Mouse (Mus musculus) forebrain, embryonic 15.5 days (tissue): Measurements from ENCODE around the gene Tm7sf3. TPM values are rescaled to one million over a fixed set of nuclear protein-coding genes. Genes with fewer than 3 reads are reported as not detected.
A peak's percentile ranks its signal among the peaks of the same experiment; 100 is the strongest.

ENCODE experiments used
- ATAC-seq: fragments of 200-750 bp; cut with Nextera tagmentation; replicated peaks from 2 replicates; pipeline ENCODE4 v1.8.0; 2017; ENCODE audit warnings: mild to moderate bottlenecking, moderate TSS enrichment, moderate library complexity
- H3K27ac ChIP-seq: fragments of 300-500 bp; sonication (generic); replicated peaks from 2 replicates; pipeline ENCODE4 v1.5.1; 2015; ENCODE audit warnings: mild to moderate bottlenecking, inconsistent platforms
- H3K27me3 ChIP-seq: fragments of 300-500 bp; sonication (generic); 2 replicates; pipeline ENCODE4 v1.6.1; 2015; ENCODE audit warnings: inconsistent platforms
- H3K36me3 ChIP-seq: fragments of 300-500 bp; sonication (generic); 2 replicates; pipeline ENCODE4 v1.6.1; 2015; ENCODE audit warnings: mild to moderate bottlenecking, inconsistent platforms
- H3K4me1 ChIP-seq: fragments of 300-500 bp; sonication (generic); 2 replicates; pipeline ENCODE4 v1.6.1; 2015; ENCODE audit warnings: inconsistent platforms
- H3K4me2 ChIP-seq: fragments of 300-500 bp; sonication (generic); replicated peaks from 2 replicates; pipeline ENCODE4 v1.6.1; 2015; ENCODE audit warnings: mild to moderate bottlenecking, inconsistent platforms
- H3K4me3 ChIP-seq: fragments of 300-500 bp; sonication (generic); 2 replicates; pipeline ENCODE4 v1.5.1; 2015; ENCODE audit warnings: mild to moderate bottlenecking, inconsistent platforms
- H3K9ac ChIP-seq: fragments of 300-500 bp; sonication (generic); replicated peaks from 2 replicates; pipeline ENCODE4 v1.6.1; 2015; ENCODE audit warnings: mild to moderate bottlenecking, inconsistent platforms
- H3K9me3 ChIP-seq: fragments of 300-500 bp; sonication (generic); 2 replicates; pipeline ENCODE4 v1.6.1; 2016; ENCODE audit warnings: inconsistent platforms
- WGBS: fragments of 180-500 bp; shearing (Covaris S2); methylation state at CpG from one replicate; pipeline ENCODE4 v1.1.7; 2015; ENCODE audit warnings: mixed read lengths; 5-methylcytosine and 5-hydroxymethylcytosine counted together
- polyA plus RNA-seq: library from polyadenylated mRNA; unstranded; fragments of >200 nt; fragmentation: Nextera tagmentation; extraction: Ambion mirVana; gene quantifications from 2 replicates; pipeline ENCODE4 v1.2.1, GENCODE M21; 2015

Gene Tm7sf3
- polyA plus RNA-seq, 1 experiment from 2014 or later = 32.7 TPM

- no peaks in the 10 kb centered on the region for H3K9me3 ChIP-seq
- no peak overlapping the region for H3K9ac ChIP-seq
- WGBS = 92% methylated on average over 4 of the region's 4 CpGs
- no peaks in the 10 kb centered on the region for H3K27me3 ChIP-seq
- H3K4me3 ChIP-seq = no peak overlapping the region
- no peak overlapping the region for H3K27ac ChIP-seq
- peaks cover 16% of the 10 kb centered on the region for H3K4me1 ChIP-seq
- H3K36me3 ChIP-seq = no peaks in the 10 kb centered on the region
- H3K4me2 ChIP-seq = no peak overlapping the region
- ATAC-seq = no peak
Measured at GRCm38 (mm10) chr6:146630961-146631360, 11.7 kb downstream of the Tm7sf3 start.

- H3K4me3 ChIP-seq = no peak overlapping the region
Measured at GRCm38 (mm10) chr6:146629781-146630756, 12.6 kb downstream of the Tm7sf3 start.

GRCm38 (mm10) chr6:146628123-146628522 is 14.5 kb downstream of the Tm7sf3 start:
- ATAC-seq = peak; percentile 60; the same call in 1 of the 2 replicates
- Histone ChIP-seq H3K9ac (no peak overlapping the region), H3K4me3 (no peak overlapping the region), H3K4me2 (no peak overlapping the region), H3K4me1 (peaks cover 7% of the 10 kb centered on the region), H3K9me3 (no peaks in the 10 kb centered on the region), H3K36me3 (no peaks in the 10 kb centered on the region), H3K27me3 (no peaks in the 10 kb centered on the region), H3K27ac (no peak overlapping the region)
- WGBS = 36% methylated on average over 3 of the region's 3 CpGs

More at GRCm38 (mm10) chr6:146629781-146630756, 12.6 kb downstream of the Tm7sf3 start:
- WGBS = 88% methylated on average over 9 of the region's 9 CpGs
- no peak overlapping the region for H3K4me2 ChIP-seq
- no peak overlapping the region for H3K9ac ChIP-seq
- H3K27ac ChIP-seq = no peak overlapping the region
- H3K36me3 ChIP-seq = no peaks in the 10 kb centered on the region
- H3K4me1 ChIP-seq = peaks cover 16% of the 10 kb centered on the region
- H3K9me3 ChIP-seq = no peaks in the 10 kb centered on the region
- no peaks in the 10 kb centered on the region for H3K27me3 ChIP-seq
- no peak for ATAC-seq

GRCm38 (mm10) chr6:146616670-146617069 is 26.0 kb downstream of the Tm7sf3 start:
- ATAC-seq = no peak
- no peak overlapping the region for H3K9ac ChIP-seq
- no peaks in the 10 kb centered on the region for H3K4me1 ChIP-seq
- H3K27ac ChIP-seq = no peak overlapping the region
- no peak overlapping the region for H3K4me2 ChIP-seq
- H3K27me3 ChIP-seq = no peaks in the 10 kb centered on the region
- peaks cover 42% of the 10 kb centered on the region for H3K36me3 ChIP-seq
- H3K4me3 ChIP-seq = no peak overlapping the region
- no peaks in the 10 kb centered on the region for H3K9me3 ChIP-seq
- WGBS = 87% methylated on average over 2 of the region's 2 CpGs

GRCm38 (mm10) chr6:146615891-146616290 is 26.7 kb downstream of the Tm7sf3 start:
- Histone ChIP-seq H3K4me2 (no peak overlapping the region), H3K9me3 (no peaks in the 10 kb centered on the region), H3K27me3 (no peaks in the 10 kb centered on the region), H3K27ac (no peak overlapping the region), H3K4me1 (no peaks in the 10 kb centered on the region), H3K4me3 (no peak overlapping the region), H3K9ac (no peak overlapping the region), H3K36me3 (peaks cover 42% of the 10 kb centered on the region)
- ATAC-seq = no peak
- 94% methylated on average over 8 of the region's 8 CpGs for WGBS

DNA sequence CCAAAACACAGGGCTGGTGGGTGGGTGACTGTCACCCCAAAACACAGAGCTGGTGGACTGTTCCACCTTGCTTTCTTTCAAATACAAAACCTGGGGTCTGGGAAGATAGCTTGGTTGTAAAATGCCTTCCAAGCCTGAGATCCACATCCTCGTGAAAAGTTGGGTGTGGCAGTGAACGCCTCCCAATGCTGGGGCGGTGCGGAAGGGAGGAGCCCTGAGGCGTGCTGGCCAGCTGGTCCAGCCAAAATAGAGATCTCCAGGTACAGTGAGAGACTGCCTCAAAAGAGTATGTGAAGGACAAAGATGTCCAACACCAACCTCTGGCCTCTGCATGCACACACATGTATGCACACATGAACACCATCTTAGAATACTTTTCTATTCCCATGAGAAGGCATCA is 28.1 kb downstream of the Tm7sf3 start:
- no peaks in the 10 kb centered on the region for H3K9me3 ChIP-seq
- H3K4me1 ChIP-seq = no peaks in the 10 kb centered on the region
- no peak overlapping the region for H3K4me3 ChIP-seq
- no peak for ATAC-seq
- H3K27ac ChIP-seq = no peak overlapping the region
- H3K4me2 ChIP-seq = no peak overlapping the region
- H3K36me3 ChIP-seq = peaks cover 42% of the 10 kb centered on the region
- no peaks in the 10 kb centered on the region for H3K27me3 ChIP-seq
- H3K9ac ChIP-seq = no peak overlapping the region
- 89% methylated on average over 5 of the region's 5 CpGs for WGBS

GRCm38 (mm10) chr6:146613907-146614306 is 28.7 kb downstream of the Tm7sf3 start:
- Histone ChIP-seq H3K4me2 (no peak overlapping the region), H3K9ac (no peak overlapping the region), H3K4me3 (no peak overlapping the region), H3K36me3 (peaks cover 48% of the 10 kb centered on the region), H3K27ac (no peak overlapping the region), H3K27me3 (no peaks in the 10 kb centered on the region), H3K4me1 (no peaks in the 10 kb centered on the region), H3K9me3 (no peaks in the 10 kb centered on the region)
- WGBS = 95% methylated on average over 5 of the region's 5 CpGs
- no peak for ATAC-seq

- peaks cover 40% of the 10 kb centered on the region for H3K36me3 ChIP-seq
- H3K9me3 ChIP-seq = no peaks in the 10 kb centered on the region
- no peak overlapping the region for H3K4me2 ChIP-seq
- no peak overlapping the region for H3K9ac ChIP-seq
- 93% methylated on average over 5 of the region's 5 CpGs for WGBS
- H3K4me3 ChIP-seq = no peak overlapping the region
- H3K27me3 ChIP-seq = no peaks in the 10 kb centered on the region
- H3K27ac ChIP-seq = no peak overlapping the region
- no peak for ATAC-seq
- H3K4me1 ChIP-seq = no peaks in the 10 kb centered on the region
Measured at GRCm38 (mm10) chr6:146612736-146613135, 29.9 kb downstream of the Tm7sf3 start.

GRCm38 (mm10) chr6:146611897-146612296 is 30.7 kb downstream of the Tm7sf3 start:
- H3K36me3 ChIP-seq = peaks cover 38% of the 10 kb centered on the region
- ATAC-seq = no peak
- no peaks in the 10 kb centered on the region for H3K9me3 ChIP-seq
- H3K27me3 ChIP-seq = no peaks in the 10 kb centered on the region
- H3K9ac ChIP-seq = no peak overlapping the region
- WGBS = 90% methylated on average over 7 of the region's 7 CpGs
- no peak overlapping the region for H3K4me2 ChIP-seq
- no peaks in the 10 kb centered on the region for H3K4me1 ChIP-seq
- H3K27ac ChIP-seq = no peak overlapping the region
- no peak overlapping the region for H3K4me3 ChIP-seq

DNA sequence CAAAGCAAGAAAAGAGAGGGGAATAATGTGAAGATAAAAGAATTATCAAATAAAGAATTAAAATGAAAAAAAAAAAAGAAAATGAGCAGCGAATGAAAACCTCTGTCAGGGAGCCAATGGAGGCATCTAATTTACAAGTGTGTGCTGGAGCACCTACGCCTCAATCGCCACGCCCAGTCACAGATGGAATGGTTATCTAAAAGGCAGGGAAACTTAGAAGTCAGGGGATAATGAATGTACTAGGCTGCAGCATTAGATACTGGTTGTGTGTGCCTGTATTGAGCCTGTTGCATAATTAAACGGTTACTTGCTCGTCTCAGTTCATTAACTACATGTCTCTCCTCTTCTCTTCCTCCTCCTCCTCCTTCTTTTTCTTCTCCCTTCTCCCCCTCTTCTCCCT is 31.2 kb downstream of the Tm7sf3 start:
- WGBS = 88% methylated on average over 6 of the region's 6 CpGs
- no peak overlapping the region for H3K27ac ChIP-seq
- H3K4me3 ChIP-seq = no peak overlapping the region
- H3K9me3 ChIP-seq = no peaks in the 10 kb centered on the region
- no peaks in the 10 kb centered on the region for H3K27me3 ChIP-seq
- peaks cover 42% of the 10 kb centered on the region for H3K36me3 ChIP-seq
- no peaks in the 10 kb centered on the region for H3K4me1 ChIP-seq
- ATAC-seq = no peak
- no peak overlapping the region for H3K9ac ChIP-seq
- H3K4me2 ChIP-seq = no peak overlapping the region

- 83% methylated on average over 10 of the region's 10 CpGs for WGBS
- no peak for ATAC-seq
- Histone ChIP-seq H3K4me2 (no peak overlapping the region), H3K4me3 (no peak overlapping the region), H3K9me3 (no peaks in the 10 kb centered on the region), H3K27me3 (no peaks in the 10 kb centered on the region), H3K27ac (no peak overlapping the region), H3K9ac (no peak overlapping the region), H3K36me3 (peaks cover 69% of the 10 kb centered on the region), H3K4me1 (no peaks in the 10 kb centered on the region)
Measured at GRCm38 (mm10) chr6:146603651-146604050, 39.0 kb downstream of the Tm7sf3 start.

DNA sequence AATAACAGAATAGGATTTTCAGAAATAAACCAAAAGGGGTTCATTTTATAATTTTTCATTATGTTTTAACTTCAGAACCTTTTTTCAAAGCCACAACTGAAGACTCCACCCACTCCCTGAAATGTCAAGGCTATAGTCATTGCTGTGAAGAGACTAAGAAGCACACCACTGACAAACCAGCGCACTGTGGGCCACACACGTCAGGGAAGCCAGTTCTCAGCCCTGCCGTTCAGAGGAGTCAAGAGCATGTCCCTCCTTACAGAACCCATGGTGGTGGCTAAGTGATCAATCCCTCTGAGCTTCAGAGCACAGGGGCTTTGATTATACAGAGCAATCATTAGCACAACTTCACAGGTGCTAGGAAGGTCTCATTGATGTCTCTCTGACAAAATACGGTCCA is 40.0 kb downstream of the Tm7sf3 start:
- Histone ChIP-seq H3K36me3 (peaks cover 69% of the 10 kb centered on the region), H3K9me3 (no peaks in the 10 kb centered on the region), H3K4me3 (no peak overlapping the region), H3K9ac (no peak overlapping the region), H3K4me2 (no peak overlapping the region), H3K4me1 (no peaks in the 10 kb centered on the region), H3K27me3 (no peaks in the 10 kb centered on the region), H3K27ac (no peak overlapping the region)
- ATAC-seq = no peak
- 87% methylated on average over 4 of the region's 4 CpGs for WGBS
